Mouse (Mus musculus) layer of hippocampus, postnatal 14 days (tissue): ENCODE results near the gene Ocln. TPM values are rescaled to one million over a fixed set of nuclear protein-coding genes. Genes with fewer than 3 reads are reported as not detected.
"Not testable (repeated sequence)": the region's sequence is repeated elsewhere in the genome, so short reads cannot be mapped to it uniquely, and the experiment has no call there.

ENCODE experiments used
- DNase-seq, 2 experiments: peaks; one replicate each; pipeline ENCODE4 v3.0.0; 2021 to 2022; ENCODE audit warnings: low spot score in 2 of 2, mixed read lengths in 1 of 2
- total RNA-seq, 2 experiments: library from RNA; stranded (reverse); gene quantifications; 2 replicates each; pipeline ENCODE4 v1.2.3; 2021

Ocln gene
- total RNA-seq, 2 experiments from 2014 or later = 11.9 to 16.4 TPM

DNA sequence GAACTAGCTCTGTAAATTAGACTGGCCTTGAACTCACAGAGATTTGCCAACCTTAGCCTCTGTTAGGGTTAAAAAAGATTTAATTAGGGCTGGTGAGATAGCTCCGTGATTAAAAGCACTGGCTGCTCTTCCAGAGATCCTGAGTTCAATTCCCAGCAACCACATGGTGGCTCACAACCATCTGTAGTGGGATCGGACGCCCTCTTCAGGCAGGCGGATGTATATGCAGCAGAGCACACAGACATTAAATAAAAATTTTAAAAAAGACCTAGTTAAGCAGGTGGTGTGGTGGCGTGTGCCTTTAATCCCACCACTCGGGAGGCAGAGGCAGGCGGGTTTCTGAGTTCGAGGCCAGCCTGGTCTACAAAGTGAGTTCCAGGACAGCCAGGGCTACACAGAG, 58.1 kb downstream of the Ocln start:
- not testable (repeated sequence) for DNase-seq

- no peak for DNase-seq
Observed at GRCm38 (mm10) chr13:100493313-100493712, 59.2 kb downstream of the Ocln start.

DNA sequence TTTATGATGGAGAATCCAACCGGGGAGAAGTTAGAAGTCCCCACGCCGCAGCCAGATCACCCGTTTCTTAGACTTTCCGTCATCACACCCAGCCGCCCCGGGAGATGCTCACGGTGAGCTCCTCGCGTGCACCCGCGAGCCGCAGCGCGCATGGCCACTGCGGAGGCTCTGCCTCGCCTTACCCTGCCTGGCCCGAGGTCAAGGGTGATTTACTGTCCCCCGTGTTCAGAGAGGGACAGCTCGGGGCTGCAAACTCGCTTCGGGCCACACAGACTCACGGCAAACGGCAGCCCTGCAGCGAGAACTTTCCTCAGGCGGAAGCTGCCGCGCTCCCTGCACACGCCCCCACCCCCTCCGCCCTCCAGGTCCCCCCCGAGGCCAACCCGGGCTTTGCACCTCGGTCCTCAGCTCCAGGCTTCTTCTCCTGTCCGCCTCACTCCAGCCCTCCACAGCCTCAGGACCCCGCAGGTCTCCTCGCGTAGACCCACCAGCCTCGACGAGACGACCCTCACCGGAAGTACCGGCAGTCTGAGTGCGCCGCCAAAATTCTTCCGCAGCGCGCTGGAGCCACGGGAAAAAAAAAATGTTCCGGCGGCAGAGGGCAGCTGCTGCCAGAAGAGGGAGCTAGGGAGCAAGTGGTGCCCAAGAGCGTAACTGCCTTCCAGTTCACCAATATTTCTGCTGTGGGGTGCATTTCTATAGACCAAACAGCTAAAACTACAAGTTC, 60.3 kb downstream of the Ocln start, which contains the start of gene Gtf2h2:
Gene Gtf2h2, minus strand, starts transcription at position 519 of the 727 bp plus-strand sequence.
- DNase-seq = peak; percentile 86 to 91

GRCm38 (mm10) chr13:100491623-100492022, 60.9 kb downstream of the Ocln start:
- DNase-seq = no peak

GRCm38 (mm10) chr13:100490424-100490823, 62.1 kb downstream of the Ocln start:
- no peak for DNase-seq

GRCm38 (mm10) chr13:100483610-100484009, 68.9 kb downstream of the Ocln start:
- DNase-seq = no peak

GRCm38 (mm10) chr13:100463527-100464222, 88.8 kb downstream of the Ocln start:
- DNase-seq = no peak

DNA sequence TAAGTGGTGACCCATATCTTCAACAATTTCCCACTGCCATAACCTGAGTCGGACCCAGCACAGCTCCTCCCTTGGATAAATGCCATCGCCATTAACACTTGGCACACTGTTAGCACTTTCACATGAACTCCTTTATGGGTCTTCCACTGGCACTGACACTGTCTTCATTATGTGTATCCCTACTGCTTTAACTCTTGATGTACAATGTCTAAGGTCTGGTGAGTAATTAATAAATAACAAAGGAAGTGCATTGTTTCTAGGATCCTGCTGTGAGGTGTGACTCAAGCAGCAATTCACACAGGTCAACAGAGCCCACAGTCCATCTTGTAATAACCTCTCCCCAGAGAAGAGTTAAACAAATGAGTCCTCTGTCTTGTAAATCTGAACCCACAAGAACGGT, 91.2 kb downstream of the Ocln start:
- DNase-seq = no peak

GRCm38 (mm10) chr13:100452415-100453127, 99.9 kb downstream of the Ocln start, which contains the start of gene Naip1:
Gene Naip1 (minus strand): TSS chr13:100452869.
- DNase-seq = not testable (repeated sequence)

DNA sequence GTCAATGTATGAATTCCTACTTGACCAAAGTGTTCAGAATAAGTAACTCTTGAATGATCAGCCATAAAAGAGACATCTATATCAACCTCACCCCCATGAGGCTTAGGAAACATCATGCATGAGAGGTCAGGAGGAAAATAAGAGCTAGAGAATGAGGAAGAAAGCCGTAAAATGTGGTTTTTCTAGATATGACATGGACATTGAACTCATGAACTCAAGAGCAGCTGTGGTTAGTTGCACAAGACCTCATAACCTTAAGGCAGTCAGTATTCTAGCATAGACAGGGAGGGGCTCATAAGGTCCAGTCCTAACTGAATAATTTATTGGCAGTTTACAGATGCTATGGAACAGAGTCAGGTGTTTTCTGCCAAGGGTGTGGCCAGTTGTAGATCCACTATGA, 103.0 kb downstream of the Ocln start:
- no peak for DNase-seq

Other genes with a start within 250 kb of the Ocln start
- gene Naip6, start 235.0 kb downstream of the Ocln start, total RNA-seq = under 1 TPM; 0.19 to 0.21 TPM
- under 1 TPM; 0.14 TPM for gene Naip1, start 99.8 kb downstream of the Ocln start, total RNA-seq
- 10 to 100 TPM; 41.6 to 42.2 TPM for gene Gtf2h2, start 60.1 kb downstream of the Ocln start, total RNA-seq
- 1 to 10 TPM; 1.7 to 2.0 TPM for gene Marveld2, start 64.3 kb upstream of the Ocln start, total RNA-seq
- gene Ak6, start 98.3 kb upstream of the Ocln start, total RNA-seq = 10 to 100 TPM; 91.5 to 100.0 TPM
- 10 to 100 TPM; 12.0 to 13.2 TPM for gene Rad17, start 98.3 kb upstream of the Ocln start, total RNA-seq
- 10 to 100 TPM; 23.6 to 26.5 TPM for gene Taf9, start 98.9 kb upstream of the Ocln start, total RNA-seq
- under 1 TPM; 0.36 to 0.53 TPM for gene Ccdc125, start 117.0 kb upstream of the Ocln start, total RNA-seq
- 10 to 100 TPM; 35.7 to 37.0 TPM for gene Cdk7, start 178.2 kb upstream of the Ocln start, total RNA-seq
- 10 to 100 TPM; 49.0 to 58.9 TPM for gene Mrps36, start 191.9 kb upstream of the Ocln start, total RNA-seq
- 1 to 10 TPM in 1 of 2 experiments, under 1 TPM in 1; 0.81 to 1.3 TPM for gene Cenph, start 223.2 kb upstream of the Ocln start, total RNA-seq
- gene Ccnb1, start 233.9 kb upstream of the Ocln start, total RNA-seq = 1 to 10 TPM; 3.5 to 3.6 TPM